In the genomic region with DNA sequence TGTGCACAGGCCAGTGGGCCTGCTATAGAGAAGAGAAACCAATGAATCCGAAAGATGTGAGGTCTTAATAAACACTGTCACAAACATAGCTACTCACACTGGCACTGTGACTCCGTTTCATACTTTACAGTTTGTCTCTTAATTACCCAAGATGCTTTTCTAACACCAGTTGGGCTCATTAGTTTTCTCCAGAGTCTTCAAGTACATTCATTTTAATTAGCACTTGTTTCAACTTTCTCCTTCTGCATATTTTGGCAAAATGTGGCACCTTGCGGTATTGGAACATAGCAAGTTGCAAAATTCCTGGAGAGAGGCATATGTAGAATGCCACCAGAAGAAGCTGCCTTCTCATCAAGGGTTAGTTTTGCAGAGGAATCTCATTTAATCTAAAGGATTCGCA, we compare ENCODE assay signal across 23 mouse cellular contexts.
DNase-seq lines count a peak whose midpoint lies in the region; ATAC-seq and TF ChIP-seq lines count a peak whose summit lies in the region.
"Had no signal": no experiment of that assay in that cellular context is flagged by ENCODE, and none has a peak within 500 bp of the region (broad histone marks: within the 10 kb centered on the region; RNA-seq: fewer than 3 reads in every experiment).

No protein-coding gene starts in this region.

- no peaks in the 10 kb centered on the region for H3K27me3 ChIP-seq in forebrain, embryonic 13.5 days
- H3K27me3 ChIP-seq in forebrain, embryonic 12.5 days, result no peaks in the 10 kb centered on the region
- H3K27me3 ChIP-seq in forebrain, postnatal 0 days (ENCODE audit: insufficient read depth, low read length), result no peaks in the 10 kb centered on the region
- H3K27me3 ChIP-seq: heart, embryonic 12.5 days; heart, embryonic 15.5 days had no signal

- H3K4me3 ChIP-seq in forebrain, embryonic 13.5 days, result no peak overlapping the region
- H3K4me3 ChIP-seq in forebrain, embryonic 12.5 days (replicated peaks), result no peak overlapping the region
- H3K4me3 ChIP-seq in forebrain, postnatal 0 days (ENCODE audit: low read depth, low read length), result no peak overlapping the region
- H3K4me3 ChIP-seq: heart, embryonic 12.5 days; heart, embryonic 15.5 days had no signal

- no peak overlapping the region for H3K27ac ChIP-seq in forebrain, embryonic 13.5 days
- no peak overlapping the region for H3K27ac ChIP-seq in forebrain, embryonic 12.5 days
- H3K27ac ChIP-seq in forebrain, postnatal 0 days (ENCODE audit: low read depth, low read length), result no peak overlapping the region
- H3K27ac ChIP-seq: heart, embryonic 15.5 days; hindbrain, embryonic 14.5 days; hindbrain, postnatal 0 days had no signal

- ATAC-seq in forebrain, embryonic 13.5 days, result peak; percentile 27; the same call in 1 of the 2 replicates
- no peak for ATAC-seq in forebrain, embryonic 12.5 days (ENCODE audit: low FRiP score)
- peak; percentile 61; the same call in 1 of the 2 replicates for ATAC-seq in forebrain, postnatal 0 days
- ATAC-seq: activated CD4-positive, CD25-positive, alpha-beta regulatory T cell, adult 4 months; hindbrain, postnatal 0 days; inflammation-experienced regulatory T-cells, adult 6 months; intestine, embryonic 16.5 days had no signal

- DNase-seq in layer of hippocampus, adult 9-11 months, result peak; percentile 26
- DNase-seq in layer of hippocampus, adult 9-10 months (ENCODE audit: low spot score), result no peak
- DNase-seq in forebrain, postnatal 0 days, result peak; percentile 37
- no peak for DNase-seq in thymus, adult 18-20 months
- no peak for DNase-seq in testis, postnatal 10 days (ENCODE audit: low spot score)
- DNase-seq: adrenal gland, postnatal 10 days; adrenal gland, postnatal 36 days; cerebellum, adult 18-20 months; cerebellum, adult 9-10 months; cerebellum, postnatal 14 days; gastrocnemius, postnatal 25 days; heart, adult 18-20 months; heart, postnatal 10 days; heart, postnatal 36 days had no signal

- 78% methylated on average over 4 of the region's 4 CpGs for WGBS in forebrain, embryonic 13.5 days
- WGBS in forebrain, embryonic 12.5 days, result 84% methylated on average over 4 of the region's 4 CpGs
- WGBS in forebrain, postnatal 0 days, result 59% methylated on average over 4 of the region's 4 CpGs

- no peaks in the 10 kb centered on the region for H3K9me3 ChIP-seq in forebrain, embryonic 13.5 days (replicated peaks)
- no peaks in the 10 kb centered on the region for H3K9me3 ChIP-seq in forebrain, embryonic 12.5 days
- no peaks in the 10 kb centered on the region for H3K9me3 ChIP-seq in forebrain, postnatal 0 days (ENCODE audit: low read length)
- H3K9me3 ChIP-seq: heart, embryonic 12.5 days; heart, embryonic 15.5 days had no signal

- H3K4me2 ChIP-seq in forebrain, embryonic 13.5 days, result no peak overlapping the region
- H3K4me2 ChIP-seq in forebrain, embryonic 12.5 days, result no peak overlapping the region
- H3K4me2 ChIP-seq in forebrain, postnatal 0 days (ENCODE audit: low read depth), result no peak overlapping the region
- H3K4me2 ChIP-seq: heart, embryonic 12.5 days; heart, embryonic 15.5 days; hindbrain, embryonic 14.5 days had no signal

- H3K9ac ChIP-seq in forebrain, embryonic 13.5 days, result no peak overlapping the region
- H3K9ac ChIP-seq in forebrain, embryonic 12.5 days, result no peak overlapping the region
- H3K9ac ChIP-seq in forebrain, postnatal 0 days, result no peak overlapping the region
- H3K9ac ChIP-seq: heart, embryonic 12.5 days; heart, embryonic 15.5 days; hindbrain, embryonic 14.5 days had no signal

- no peaks in the 10 kb centered on the region for H3K36me3 ChIP-seq in forebrain, embryonic 13.5 days (ENCODE audit: poor library complexity, severe bottlenecking)
- no peaks in the 10 kb centered on the region for H3K36me3 ChIP-seq in forebrain, embryonic 12.5 days (replicated peaks)
- peaks cover under 1% of the 10 kb centered on the region; the same call in 1 of the 2 replicates for H3K36me3 ChIP-seq in forebrain, postnatal 0 days (ENCODE audit: insufficient read depth)
- H3K36me3 ChIP-seq: heart, embryonic 12.5 days; heart, embryonic 15.5 days had no signal

- 0 out of 2 replicates have a peak, but pooled peaks cover 4% of the 10 kb centered on the region for H3K4me1 ChIP-seq in forebrain, embryonic 13.5 days
- H3K4me1 ChIP-seq in forebrain, embryonic 12.5 days, result no peaks in the 10 kb centered on the region
- H3K4me1 ChIP-seq in forebrain, postnatal 0 days (ENCODE audit: insufficient read depth), result no peaks in the 10 kb centered on the region

- TF ChIP-seq CTCF in forebrain, postnatal 0 days (IDR thresholded peaks at IDR 0.05; ENCODE audit: low read depth), result no peak

Comparison
In these comparisons a context has a peak if more than half of its experiments do, and no peak if none do; other contexts are left out.
1. DNase-seq: peak in layer of hippocampus, adult 9-11 months (single experiment) and forebrain, postnatal 0 days (single experiment); none in layer of hippocampus, adult 9-10 months (single experiment), thymus, adult 18-20 months (0 of 2) and testis, postnatal 10 days (single experiment).